Mouse (Mus musculus): ENCODE data around the gene Rassf6.

- TF ChIP-seq CTCF (IDR thresholded peaks at IDR 0.05; ENCODE audit: control insufficient read depth, insufficient read depth, insufficient replicate concordance, low read depth, low read length) (peak; percentile 89), POLR2A (IDR thresholded peaks at IDR 0.05; ENCODE audit: control insufficient read depth, low read depth, low read length) (no peak)
Observed at GRCm38 (mm10) chr5:90588708-90589595, 51.5 kb downstream of the Rassf6 start.
